Mouse (Mus musculus) c-Kit-positive CD71-negative TER-119-negative erythroid progenitor cells, embryonic 14.5 days (primary cell): ENCODE data around the gene Hagh.

Experiments
- DNase-seq: peaks from one replicate; pipeline ENCODE4 v3.0.0-alpha.2; 2013; ENCODE audit warnings: low read depth

The Hagh gene

DNA sequence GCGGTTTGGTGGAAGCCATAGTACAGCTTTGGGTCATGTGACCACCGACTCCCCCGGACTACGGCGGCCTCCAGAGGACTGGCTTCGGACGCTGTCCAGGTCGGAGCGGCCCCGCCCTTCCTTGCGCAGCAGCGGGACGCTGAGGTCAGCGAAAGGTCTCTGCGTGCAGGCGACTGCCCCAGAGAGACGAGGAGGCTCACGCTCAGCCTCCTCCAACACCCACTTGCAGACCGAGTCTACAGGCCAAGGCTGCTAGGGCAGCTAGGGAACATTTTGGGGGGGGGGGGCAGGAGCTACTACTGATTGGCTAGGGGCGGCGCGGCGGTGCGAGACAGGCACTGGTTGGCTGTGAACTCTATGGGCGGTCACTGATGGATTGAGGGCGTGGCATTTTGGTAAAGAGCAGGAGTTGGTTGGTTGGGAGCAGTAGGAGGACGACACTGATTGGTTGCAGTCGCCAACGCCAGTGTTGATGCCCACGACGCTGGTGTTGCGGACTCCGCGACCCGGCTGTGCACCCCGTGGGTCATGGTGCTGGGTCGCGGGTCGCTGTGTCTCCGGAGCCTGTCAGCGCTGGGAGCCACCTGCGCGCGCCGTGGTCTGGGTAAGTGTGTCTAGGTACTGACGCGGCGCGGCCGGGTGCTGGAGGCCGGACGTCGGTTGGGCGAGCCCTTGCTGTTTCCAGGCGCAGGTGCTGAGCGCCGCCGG is 10.3 kb downstream of the Hagh start, which contains the start of gene Fahd1:
Gene Fahd1 (minus strand): TSS at position 300 of the 708 bp plus-strand sequence.
- peak; percentile 96 for DNase-seq

DNA sequence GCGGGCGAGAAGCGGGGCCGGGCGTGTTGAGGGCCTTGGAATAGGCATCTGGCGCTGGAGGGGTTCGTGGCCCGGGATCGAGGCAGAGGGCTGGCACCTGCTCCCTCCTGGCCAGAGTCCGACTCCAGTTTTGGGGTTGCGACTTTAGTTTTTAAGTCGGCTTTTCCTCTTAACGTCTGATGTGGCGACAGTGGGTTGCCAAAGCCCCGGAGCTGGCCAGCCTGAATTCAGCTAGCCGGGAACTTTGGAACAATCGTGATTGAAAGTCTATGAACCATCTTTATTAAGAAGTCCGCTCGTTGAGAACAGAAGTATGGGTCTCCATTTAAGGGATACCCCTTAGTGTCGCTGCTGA is 10.8 kb downstream of the Hagh start:
- no peak for DNase-seq

DNA sequence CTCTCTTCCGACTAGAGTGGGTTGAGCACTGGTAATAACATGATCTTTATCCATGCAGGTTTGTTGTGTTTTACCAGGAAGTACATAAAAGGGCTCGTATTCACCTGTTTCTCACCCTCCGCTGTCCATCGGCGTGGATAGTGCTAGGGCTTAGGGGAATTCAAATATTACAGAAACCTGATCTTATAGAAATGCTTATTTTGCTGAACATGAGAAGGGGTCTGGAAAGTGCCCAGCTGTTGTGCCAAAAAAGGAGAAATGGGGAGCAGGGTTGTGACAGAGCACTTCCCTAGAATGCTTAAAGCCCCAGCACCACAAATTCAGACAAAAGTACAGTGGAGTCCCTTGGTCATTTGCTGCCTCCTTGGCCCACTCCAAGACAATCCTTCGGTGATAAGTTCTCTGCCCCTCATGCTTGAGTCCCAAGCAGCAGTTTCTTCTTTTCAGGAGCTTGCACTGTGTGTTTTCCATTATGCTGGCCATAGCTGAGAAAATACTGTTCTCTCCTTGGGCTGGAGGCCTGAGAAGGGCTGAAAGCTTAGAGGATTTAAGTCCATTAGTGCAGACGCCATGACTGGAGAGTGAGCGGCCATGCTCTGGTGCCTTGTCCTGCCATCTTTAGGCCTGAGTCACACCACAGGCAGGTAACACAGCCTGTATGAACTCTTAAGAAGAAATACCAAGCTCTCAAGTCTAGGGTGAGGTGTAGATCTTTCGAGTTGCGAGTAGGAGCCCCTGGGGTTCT is 11.6 kb downstream of the Hagh start:
- DNase-seq, result no peak

DNA sequence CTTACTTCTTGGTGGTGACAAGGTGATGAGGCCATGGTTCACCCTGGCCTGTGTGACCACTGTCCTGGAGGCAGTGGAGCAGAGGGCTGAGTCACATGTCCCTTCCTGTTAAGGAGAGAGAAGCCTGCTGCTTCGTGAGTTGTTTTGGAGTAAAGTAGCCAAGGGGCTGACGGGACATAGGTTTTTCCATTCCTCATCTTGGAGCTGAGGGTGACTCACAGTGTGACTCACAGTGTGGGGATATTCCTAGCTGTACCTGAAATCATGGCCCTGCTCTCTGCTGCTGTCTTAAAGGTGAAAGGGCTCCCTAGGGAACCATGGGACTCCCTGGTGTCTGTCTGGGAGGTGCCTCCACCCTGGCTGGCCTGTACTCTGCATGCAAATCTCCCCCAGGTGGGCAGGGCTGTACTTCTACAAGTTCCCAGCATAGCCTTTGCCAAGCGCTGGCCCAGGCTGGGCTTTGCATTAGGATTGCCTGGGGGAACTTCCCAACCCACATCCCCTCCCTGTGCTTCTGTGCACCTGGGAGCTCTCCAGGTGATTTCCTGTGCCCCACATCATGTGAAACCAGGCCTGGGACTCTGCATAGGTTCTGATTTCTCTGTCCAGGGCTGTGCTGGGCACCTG is 16.0 kb downstream of the Hagh start:
- no peak for DNase-seq

DNA sequence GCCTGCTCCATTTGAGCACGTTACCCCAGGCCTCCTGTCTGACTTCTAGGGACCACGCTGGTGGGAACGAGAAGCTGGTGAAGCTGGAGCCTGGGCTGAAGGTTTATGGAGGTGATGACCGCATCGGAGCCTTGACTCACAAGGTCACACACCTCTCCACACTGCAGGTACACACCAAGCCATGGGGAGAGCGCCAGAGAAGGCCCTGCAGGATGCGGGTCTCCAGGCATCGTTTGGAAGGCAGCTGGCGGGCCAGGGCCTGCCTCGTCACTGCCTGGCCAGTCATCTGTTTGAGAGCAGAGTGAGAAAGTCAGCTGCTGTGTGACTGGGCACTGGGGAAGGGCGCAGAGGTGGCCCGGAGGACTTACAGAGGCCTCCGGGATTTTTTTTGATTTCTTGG is 16.6 kb downstream of the Hagh start:
- DNase-seq, result no peak

DNA sequence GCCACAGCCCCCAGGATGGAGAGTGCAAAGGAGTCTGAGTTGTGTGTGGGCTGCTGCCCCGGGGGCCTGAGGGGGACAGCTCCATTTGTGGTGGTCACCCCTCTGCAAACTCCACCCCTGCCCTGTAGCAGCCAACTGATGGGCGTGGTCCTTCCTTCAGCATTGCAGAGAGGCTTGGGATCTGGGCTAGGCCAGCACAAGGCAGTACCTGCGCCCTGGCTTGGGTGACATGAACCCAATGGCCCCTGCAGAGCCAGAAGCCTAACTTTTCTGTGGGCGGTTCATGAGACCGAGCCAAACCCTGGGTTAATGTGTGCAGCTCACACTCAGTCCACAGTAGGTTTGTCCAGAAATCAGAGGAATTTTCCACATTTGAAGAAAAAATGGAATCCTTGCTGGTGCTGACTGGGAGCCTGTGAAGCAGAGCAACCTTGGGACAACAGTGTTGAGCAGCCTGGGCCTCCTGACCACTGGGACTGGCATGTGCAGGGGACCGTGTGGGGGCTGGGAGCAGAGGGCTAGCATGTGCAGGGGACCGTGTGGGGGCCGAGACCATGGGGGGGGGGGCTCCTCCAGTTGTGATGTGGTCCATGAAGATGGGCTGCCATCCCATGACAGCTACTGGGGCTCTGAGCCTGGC is 18.0 kb downstream of the Hagh start:
- no peak for DNase-seq

DNA sequence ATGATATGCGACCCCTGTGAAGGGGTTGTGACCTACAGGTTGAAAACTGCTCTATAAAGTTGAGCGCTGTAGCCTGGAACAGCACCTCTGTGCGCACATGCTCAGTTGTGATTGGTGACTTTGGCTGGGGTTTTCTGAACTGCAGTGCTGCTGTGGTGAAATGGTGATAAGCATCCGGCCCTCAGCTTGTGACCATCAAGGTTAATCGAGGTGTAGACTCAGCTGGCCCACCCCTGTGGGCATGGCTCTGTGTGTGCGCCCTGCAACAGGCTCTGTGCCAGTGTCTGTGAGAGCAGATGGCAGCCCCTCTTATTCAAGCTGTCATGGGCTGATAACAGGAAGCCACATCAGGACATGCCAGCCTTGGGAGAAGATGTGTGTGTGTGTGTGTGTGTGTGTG is 19.0 kb downstream of the Hagh start:
- DNase-seq, result no peak

DNA sequence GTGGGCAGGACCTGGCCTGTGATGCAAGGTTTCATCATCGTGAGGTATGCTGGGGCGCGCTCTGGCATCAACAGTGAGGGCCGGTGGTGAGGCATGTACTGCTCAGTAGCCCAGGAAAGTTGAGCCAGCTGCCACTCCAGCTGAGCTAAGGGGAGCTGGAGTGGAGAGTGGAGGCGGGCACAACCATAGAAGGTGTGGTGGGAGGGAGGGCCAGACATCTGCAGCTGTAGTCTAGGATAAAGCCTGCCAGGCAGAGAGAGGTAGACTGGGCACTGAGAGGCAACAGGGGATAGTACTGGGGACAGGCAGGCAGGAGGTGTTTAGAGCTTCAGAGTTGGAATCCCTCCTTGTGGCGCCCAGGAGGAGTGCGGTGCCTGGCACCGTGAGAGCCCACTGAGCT is 20.1 kb downstream of the Hagh start:
- no peak for DNase-seq

DNA sequence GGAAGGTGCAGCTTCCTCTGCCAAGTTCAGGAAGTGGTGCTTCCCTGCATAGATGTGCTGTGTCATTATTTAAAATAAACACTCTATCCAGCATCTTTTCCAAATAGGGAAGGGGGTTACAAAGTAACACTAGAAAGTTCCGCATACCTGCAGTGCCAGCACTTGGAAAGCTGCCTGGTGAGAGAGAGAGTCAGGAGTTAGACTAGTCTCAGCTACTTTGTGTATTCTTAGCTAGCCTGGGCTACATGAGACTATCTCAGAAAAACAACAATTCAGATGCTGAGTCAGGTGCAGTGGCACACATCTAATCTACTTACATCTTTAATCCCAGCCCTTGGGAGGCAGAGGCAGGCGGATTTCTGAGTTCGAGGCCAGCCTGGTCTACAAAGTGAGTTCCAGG is 21.8 kb downstream of the Hagh start:
- no peak for DNase-seq

DNA sequence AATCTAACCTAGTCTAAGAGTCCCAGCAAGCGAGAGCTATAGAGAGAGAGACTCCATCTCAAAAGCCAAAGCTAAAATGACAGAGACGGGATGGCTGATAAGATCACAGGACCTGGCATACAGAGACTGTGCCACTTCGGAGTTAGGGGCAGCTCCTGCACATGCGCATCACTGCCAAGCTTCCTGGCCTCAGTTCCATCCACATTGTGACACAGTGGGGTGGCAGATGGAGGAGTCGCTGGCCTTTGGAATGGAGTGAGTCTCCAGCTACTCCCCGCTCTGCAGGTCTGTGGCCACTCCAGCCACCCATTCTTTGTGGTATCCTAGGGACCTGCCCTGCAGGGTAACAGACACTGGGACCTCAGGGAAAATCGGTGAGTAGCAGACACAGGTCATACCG is 25.8 kb downstream of the Hagh start, which contains the start of gene Igfals:
Gene Igfals (plus strand): TSS at position 222 of the 400 bp plus-strand sequence.
- DNase-seq, result no peak

DNA sequence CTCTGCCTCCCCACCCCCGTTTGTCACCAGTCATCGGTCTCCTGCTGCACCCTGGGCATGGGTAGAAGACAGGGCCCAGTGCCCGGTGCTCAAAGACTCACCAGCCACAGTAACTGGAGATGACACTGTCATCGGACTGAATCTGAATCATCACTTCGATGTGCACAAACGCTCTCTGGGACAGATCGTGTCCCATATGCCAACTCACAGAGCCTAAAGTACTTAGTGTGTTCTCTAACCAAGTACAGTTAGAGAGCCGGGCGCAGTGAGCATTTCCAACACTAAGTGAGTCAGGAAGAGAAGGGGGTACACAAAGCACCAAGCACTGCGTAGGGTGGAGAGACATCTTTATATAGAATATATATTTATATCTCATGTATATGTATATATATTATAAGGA is 28.0 kb downstream of the Hagh start:
- DNase-seq, result no peak

DNA sequence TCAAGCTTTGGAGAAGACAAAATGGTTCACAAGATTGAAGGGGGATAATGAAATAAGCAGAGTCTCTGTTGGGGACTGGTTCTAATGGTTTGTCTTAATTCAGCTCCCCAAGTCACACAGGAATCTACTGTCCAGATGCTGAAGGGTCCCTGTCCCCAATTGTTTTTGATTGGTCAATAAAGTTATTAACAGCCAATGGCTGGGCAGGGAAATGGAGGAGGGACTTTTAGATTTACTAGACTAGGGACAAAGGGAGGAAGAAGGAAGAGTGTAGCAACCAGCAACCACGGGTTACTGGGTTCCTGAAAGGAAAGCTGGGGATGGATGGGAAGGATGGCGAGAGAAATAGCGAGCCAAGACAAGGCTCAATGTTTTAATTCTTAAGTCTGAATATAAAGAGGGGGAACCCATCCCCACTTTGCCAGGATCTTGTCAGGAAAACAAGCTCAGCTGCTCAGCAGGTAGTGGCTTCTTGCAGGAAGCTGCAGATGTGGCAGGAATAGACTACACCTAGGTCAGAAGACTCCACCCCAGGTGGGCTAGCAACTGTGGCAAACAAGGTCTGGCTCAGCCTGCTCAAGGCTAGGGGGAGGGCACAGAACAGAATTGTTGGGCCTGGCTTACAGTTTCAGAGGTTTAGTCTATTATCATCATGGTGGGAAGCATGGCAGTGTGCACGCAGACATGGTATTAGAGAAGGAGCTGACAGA is 33.9 kb downstream of the Hagh start:
- no peak for DNase-seq

DNA sequence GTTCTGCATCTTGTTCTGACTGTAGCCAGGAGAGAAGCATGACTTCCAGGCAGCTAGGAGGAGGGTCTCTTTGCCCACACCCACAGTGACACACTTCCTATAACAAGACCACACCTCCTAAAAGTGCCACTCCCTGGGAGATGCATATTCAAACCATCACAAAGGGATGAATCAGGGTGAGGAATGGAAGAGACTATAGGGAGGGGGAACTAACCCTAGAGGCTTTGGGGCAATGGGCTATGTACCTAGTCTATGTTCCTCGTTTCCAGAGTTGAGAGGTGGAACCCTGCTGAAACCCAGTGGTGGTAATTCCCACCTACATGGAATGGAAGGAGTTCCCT is 34.4 kb downstream of the Hagh start:
- DNase-seq, result no peak

DNA sequence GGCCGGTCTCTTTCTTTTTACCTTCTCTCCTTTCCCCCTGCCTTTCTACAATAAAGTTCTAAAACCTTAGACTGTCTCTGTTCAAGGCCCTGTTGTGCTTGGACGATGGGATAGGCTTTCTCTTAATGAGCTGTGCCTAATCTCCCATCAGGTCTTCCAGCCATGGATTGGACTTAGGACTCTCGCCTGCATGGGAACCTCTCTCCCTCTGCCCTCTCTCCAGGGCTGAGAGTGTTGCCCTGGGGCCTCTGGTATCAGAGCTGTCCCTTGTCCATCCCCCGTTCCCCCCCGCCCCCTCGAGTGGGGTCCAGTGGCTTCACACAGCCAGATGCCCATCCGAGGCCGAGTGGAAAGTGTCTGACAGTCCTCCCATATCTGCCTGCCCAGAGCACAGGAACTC is 35.0 kb downstream of the Hagh start:
- DNase-seq, result no peak

DNA sequence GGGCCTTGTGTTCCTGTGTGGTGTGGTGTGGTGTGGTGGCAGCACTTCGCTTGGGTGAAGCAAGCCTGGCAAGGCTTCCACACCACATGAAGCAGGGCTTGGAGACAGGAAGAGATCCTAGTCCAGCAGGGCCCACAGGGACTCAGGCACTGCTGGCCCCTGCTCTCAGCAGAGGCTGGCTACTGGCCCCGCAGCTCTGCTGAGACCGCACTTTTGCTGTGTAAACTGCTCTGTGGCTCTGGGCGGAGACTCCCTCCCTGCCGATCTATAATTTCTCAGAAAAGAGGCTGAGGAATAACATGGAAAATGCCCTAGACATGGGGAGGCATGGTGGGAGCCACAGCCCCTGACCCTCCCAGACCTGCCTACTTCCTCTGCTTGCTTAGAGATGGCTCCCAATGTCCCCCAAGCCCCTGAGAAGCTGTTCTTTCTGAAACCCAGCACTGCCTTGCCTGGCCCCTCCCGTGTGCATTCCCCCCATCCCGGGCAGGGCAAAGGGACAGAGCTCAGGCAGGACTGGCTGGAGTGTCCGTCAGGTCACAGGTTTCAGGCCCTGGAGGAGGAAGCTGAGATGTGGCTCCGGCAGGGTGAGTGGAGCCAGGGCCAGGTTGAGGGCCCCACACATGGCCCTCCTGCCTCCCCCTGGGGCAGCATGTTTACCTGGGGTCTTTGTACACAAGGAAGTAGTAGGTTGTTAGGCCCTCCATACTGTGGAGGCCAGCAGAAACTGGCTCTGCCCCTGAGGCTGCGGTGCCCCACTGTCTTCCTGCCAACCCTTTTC is 37.6 kb downstream of the Hagh start:
- DNase-seq, result no peak

DNA sequence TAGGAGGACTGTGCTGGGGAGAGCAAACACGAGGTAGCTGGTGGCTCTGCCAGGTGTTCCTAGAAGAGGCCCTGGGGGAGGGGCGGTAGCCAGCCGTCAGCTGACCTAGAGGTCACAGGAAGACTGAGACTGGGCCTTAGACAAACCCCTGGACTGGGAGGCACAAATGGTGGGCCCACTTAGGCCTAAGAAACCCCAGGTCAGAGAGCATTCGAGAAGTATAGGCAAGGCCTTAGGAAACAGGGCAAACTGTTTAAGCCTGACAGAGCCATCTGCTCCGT is 38.1 kb downstream of the Hagh start:
- DNase-seq, result no peak

DNA sequence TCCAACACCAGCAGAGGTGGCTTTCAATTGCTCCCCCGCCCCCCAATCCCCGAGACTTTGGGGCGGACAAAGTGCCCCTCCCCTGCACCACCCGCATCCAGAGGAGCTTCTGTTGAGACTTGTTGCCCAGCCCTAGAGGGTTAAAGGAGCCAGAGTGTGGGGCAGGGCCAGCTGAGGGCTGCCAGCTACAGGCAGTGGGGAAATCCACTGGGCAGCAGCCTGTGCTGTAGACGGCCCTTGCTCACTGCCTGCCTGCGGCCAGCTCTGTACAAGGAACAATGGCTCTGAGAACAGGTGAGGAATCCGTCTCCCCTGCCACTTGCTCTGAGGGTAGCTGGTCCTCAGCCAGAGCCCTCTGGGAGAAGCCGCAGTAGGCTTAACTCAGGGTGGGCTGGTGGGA is 38.6 kb downstream of the Hagh start:
- DNase-seq, result no peak

DNA sequence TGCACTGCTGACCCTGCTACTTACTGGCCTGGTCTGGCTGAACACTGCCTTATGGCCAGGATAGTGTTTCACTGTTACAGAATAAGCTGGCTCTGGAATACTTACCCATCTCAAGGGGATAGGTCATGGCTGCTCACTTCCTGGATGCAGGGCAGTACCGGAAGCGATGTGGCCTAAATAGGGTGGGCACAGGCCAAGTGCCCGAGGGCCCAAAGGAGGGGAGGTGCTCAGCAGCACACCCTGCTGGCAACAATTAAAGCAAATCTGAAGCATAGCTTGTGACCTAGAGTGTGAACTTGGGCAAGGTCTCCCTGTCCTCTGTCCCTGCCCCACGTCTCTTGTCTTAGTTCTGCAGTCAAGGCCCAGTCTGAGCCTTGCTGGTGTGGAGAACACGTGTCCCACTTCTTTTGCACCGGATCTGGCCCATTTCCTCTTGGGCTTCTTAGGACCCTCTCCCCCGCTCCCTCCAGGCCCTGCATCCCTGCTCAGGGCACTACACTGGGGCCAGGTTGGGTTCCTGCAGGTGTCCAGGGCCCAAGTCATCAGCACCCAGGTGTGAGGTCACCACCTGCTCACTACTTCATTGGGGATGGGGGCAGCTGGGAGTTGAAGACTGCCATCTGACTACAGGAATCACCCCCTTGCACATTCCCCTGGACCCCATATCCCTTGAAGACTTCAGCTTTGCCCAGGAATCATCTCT is 41.9 kb downstream of the Hagh start:
- DNase-seq, result peak; percentile 62

DNA sequence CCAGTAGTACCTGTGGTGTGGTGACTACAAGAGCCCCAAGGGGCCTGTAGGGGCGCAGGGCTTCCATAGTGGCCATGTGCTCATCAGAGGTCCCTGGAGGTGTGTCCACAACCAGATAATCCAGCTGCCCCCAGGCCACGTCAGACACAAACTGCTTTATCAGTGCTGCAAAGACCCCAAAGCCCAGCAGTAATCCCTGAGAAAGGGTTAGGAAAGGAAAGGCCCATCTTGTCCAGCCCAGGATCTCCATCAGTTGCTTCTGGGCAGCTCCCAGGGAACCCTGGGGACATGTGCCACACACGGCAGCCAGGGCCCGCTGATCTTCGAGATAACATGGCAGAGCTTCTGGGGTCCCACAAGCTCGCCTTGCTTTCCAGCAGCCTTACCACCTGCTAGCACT is 44.4 kb downstream of the Hagh start:
- DNase-seq, result no peak

DNA sequence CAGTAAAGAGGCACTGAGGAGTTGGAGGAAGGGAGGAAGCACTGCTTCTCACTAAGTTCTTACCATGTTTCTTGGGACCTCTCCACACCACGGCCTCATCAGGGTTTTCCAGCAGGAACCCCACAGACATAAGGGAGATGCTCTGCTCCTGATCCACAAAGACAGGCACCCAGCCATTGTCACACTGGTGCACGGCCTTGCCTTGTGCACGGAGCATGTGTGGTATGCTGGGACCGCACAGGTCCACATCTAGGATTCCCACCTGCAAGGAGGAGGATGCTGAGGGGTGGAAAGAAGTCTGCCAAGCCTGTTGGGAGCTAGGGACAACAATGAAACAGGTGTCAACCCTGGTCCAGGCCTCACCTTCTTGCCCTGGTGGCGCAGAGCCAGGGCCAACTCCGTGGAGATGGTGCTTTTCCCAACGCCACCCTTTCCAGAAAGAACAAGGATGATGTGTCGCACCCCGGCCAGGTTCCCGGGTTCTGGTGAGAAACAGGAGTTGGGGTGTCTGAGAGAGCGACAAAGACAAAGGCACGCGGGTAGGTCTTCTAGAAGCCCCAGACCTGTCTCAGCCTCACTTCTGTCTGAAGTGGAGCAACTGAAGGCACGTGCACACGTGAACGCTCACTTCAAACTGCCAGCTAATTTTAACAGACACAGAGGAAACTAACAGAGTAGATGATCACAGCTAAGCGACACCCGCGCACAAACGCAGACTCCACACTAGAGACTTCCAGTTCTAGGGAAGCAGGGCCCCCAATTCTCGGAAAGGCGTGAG is 45.6 kb downstream of the Hagh start:
- no peak for DNase-seq
